Mouse (Mus musculus) limb, embryonic 14.5 days (tissue): ENCODE data around the gene Fuca1. TPM values are rescaled to one million over a fixed set of nuclear protein-coding genes. Genes with fewer than 3 reads are reported as not detected.

ENCODE experiments used
- ATAC-seq: fragments of 200-750 bp; cut with Nextera tagmentation; 2 replicates; pipeline ENCODE4 v1.8.0; 2017; ENCODE audit warnings: low read depth, moderate number of reproducible peaks, moderate TSS enrichment; ENCODE audit not compliant: low FRiP score
- DNase-seq: peaks from one replicate; pipeline ENCODE4 v3.0.0-alpha.2; 2015; ENCODE audit warnings: low spot score
- H3K27ac ChIP-seq: fragments of 300-500 bp; sonication (generic); replicated peaks from 2 replicates; pipeline ENCODE4 v1.5.1; 2014; ENCODE audit warnings: low read depth, mild to moderate bottlenecking, low read length, moderate library complexity, mixed read lengths
- H3K27me3 ChIP-seq: fragments of 300-500 bp; sonication (generic); 2 replicates; pipeline ENCODE4 v1.6.1; 2014; ENCODE audit warnings: low read length, mixed read lengths; ENCODE audit not compliant: control insufficient read depth, insufficient read depth
- H3K36me3 ChIP-seq: fragments of 300-500 bp; sonication (generic); 2 replicates; pipeline ENCODE4 v1.6.1; 2014; ENCODE audit warnings: mild to moderate bottlenecking, low read length, moderate library complexity, mixed read lengths; ENCODE audit not compliant: control insufficient read depth, insufficient read depth
- H3K4me1 ChIP-seq: fragments of 300-500 bp; sonication (generic); 2 replicates; pipeline ENCODE4 v1.6.1; 2014; ENCODE audit warnings: antibody characterized with exemption, low read length, mixed read lengths; ENCODE audit not compliant: control insufficient read depth, insufficient read depth
- H3K4me2 ChIP-seq: fragments of 300-500 bp; sonication (generic); replicated peaks from 2 replicates; pipeline ENCODE4 v1.6.1; 2014; ENCODE audit warnings: low read depth, mild to moderate bottlenecking, low read length, moderate library complexity; ENCODE audit not compliant: severe bottlenecking
- H3K4me3 ChIP-seq: fragments of 300-500 bp; sonication (generic); replicated peaks from 2 replicates; pipeline ENCODE4 v1.5.1; 2014; ENCODE audit warnings: low read length
- H3K9ac ChIP-seq: fragments of 300-500 bp; sonication (generic); 2 replicates; pipeline ENCODE4 v1.6.1; 2014; ENCODE audit warnings: mild to moderate bottlenecking, low read depth, low read length, moderate library complexity; ENCODE audit not compliant: severe bottlenecking
- H3K9me3 ChIP-seq: fragments of 300-500 bp; sonication (generic); 2 replicates; pipeline ENCODE4 v1.6.1; 2016; ENCODE audit warnings: low read length; ENCODE audit not compliant: control insufficient read depth
- POLR2A ChIP-seq: fragments of 200-500 bp; IDR thresholded peaks from 2 replicates; pipeline ENCODE4 v1.8.0; 2012; ENCODE audit warnings: inconsistent platforms, mild to moderate bottlenecking, moderate library complexity, borderline replicate concordance; ENCODE audit not compliant: insufficient read depth, insufficient read length; ENCODE audit errors: extremely low read depth
- WGBS: fragments of 180-500 bp; shearing (Covaris S2); extraction: QIAGEN DNeasy Blood & Tissue Kit; methylation state at CpG from one replicate; pipeline ENCODE4 v1.1.7; 2014; 5-methylcytosine and 5-hydroxymethylcytosine counted together
- polyA plus RNA-seq, 2 experiments: library from polyadenylated mRNA; depleted of rRNA in 1 of 2; stranded (reverse) in 1 of 2; unstranded in 1 of 2; fragments of >200 nt; fragmentation: Nextera tagmentation in 1 of 2; extraction: Ambion mirVana in 1 of 2; gene quantifications; 2 replicates each; pipeline versions ENCODE4 v1.2.1 to v1.2.3; 2012 to 2014

The Fuca1 gene
- polyA plus RNA-seq, 2 experiments, result 50.1 to 80.8 TPM

DNA sequence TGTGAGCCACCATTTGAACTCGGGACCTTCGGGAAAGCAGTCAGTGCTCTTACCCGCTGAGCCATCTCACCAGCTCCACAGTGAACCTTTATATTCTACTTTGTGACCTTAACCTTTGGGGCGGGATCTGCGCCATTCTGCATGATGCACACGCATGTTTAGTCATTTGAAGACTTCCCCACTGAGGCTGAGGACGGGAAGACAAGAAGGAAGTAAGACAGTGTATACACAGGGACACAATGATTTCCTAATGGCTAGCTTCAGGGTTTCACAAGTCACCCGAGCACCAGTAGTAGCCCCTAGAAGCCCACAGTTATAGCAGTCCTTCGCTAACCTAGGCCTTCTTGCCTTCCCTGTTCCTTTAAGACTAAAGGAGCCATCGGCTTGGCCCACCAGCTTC lies 25.2 kb downstream of the Fuca1 start:
- H3K9ac ChIP-seq, result peak overlapping the region; percentile 71; the same call in 1 of the 2 replicates
- H3K4me1 ChIP-seq, result peaks cover 9% of the 10 kb centered on the region; the same call in 1 of the 2 replicates
- peak overlapping the region; percentile 49; the same call in 1 of the 2 replicates for H3K27ac ChIP-seq
- peak overlapping the region; percentile 54 for H3K4me2 ChIP-seq
- 73% methylated on average over 10 of the region's 10 CpGs for WGBS
- ATAC-seq (no peak), DNase-seq (no peak)
- no peaks in the 10 kb centered on the region for H3K27me3 ChIP-seq
- H3K4me3 ChIP-seq, result peak overlapping the region; percentile 79
- peaks cover 7% of the 10 kb centered on the region; the same call in 1 of the 2 replicates for H3K36me3 ChIP-seq
- TF ChIP-seq POLR2A, result no peak
- H3K9me3 ChIP-seq, result no peaks in the 10 kb centered on the region

DNA sequence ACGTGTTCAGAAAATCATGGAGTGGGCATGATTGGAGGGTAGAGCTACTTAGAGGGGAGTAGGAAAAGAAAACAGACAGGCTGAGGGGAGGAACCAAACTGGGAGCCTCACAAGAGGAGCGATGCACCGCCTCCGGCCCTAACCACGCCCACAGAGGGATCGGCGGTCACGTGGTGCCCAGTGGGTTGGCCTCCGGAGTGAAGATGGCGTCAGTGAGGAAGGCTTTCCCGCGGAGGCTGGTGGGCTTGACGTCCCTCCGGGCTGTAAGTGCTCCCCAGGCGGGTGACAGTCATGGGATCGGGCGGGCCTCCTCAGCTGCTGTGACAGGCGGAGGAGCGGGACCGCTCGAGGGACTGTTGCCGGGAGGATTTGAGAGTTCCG lies 25.7 kb downstream of the Fuca1 start, which contains the start of gene Hmgcl:
Gene Hmgcl (plus strand): TSS at position 171 of the 381 bp plus-strand sequence.
- H3K27ac ChIP-seq, result peak within 1 kb of the TSS; percentile 49
- no peaks in the 10 kb centered on the region for H3K9me3 ChIP-seq
- peaks cover 8% of the 10 kb centered on the region for H3K36me3 ChIP-seq
- peak; percentile 95 for ATAC-seq
- no peaks in the 10 kb centered on the region for H3K27me3 ChIP-seq
- 0% methylated on average over 23 of the region's 23 CpGs for WGBS
- peak; percentile 93 for DNase-seq
- 0 out of 2 replicates have a peak, but pooled peaks have one; percentile 51 for TF ChIP-seq POLR2A
- peak within 1 kb of the TSS; percentile 79 for H3K4me3 ChIP-seq
- H3K4me1 ChIP-seq, result peaks cover 9% of the 10 kb centered on the region; the same call in 1 of the 2 replicates
- peak within 1 kb of the TSS; percentile 54 for H3K4me2 ChIP-seq
- H3K9ac ChIP-seq, result peak within 1 kb of the TSS; percentile 71

DNA sequence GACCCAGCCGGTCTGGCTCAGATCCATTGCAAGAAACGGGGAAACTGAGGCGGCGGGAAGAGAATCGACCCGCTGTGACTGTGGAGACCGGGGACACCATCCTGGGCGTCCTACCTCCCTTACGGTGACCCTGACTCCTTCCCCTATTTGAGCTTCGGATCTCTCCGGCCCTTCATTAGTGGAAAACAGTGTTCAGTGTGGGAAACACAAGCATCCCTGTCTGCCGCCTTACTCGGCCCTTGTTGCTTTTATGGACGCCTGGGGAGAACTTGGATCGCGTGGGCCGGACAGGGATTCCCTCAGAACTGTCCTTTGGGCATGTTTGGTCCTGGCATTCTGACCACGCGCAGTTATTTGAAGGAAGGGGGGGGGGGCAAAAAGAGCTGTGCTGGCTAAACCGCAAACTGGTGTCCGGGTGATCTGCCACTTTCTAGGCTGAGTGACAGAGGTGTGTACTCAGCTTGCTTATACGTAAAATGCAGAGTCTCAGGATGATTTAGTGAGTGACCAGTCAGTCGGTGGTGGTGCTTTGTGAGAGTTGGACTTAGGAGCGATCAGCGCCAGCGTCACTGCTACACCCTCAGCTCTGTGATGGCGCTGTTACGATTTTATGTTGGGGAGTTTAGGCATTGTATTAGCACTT lies 26.2 kb downstream of the Fuca1 start:
- ATAC-seq, result 0 out of 2 replicates have a peak, but pooled peaks have one; percentile 12
- H3K36me3 ChIP-seq, result peaks cover 13% of the 10 kb centered on the region
- peak overlapping the region; percentile 79 for H3K4me3 ChIP-seq
- no peaks in the 10 kb centered on the region for H3K27me3 ChIP-seq
- 2% methylated on average over 28 of the region's 28 CpGs for WGBS
- H3K9ac ChIP-seq, result peak overlapping the region; percentile 71
- no peaks in the 10 kb centered on the region for H3K9me3 ChIP-seq
- peak overlapping the region; percentile 54 for H3K4me2 ChIP-seq
- no peak for TF ChIP-seq POLR2A
- DNase-seq, result no peak
- H3K4me1 ChIP-seq, result peaks cover 9% of the 10 kb centered on the region; the same call in 1 of the 2 replicates
- H3K27ac ChIP-seq, result peak overlapping the region; percentile 34; the same call in 1 of the 2 replicates

DNA sequence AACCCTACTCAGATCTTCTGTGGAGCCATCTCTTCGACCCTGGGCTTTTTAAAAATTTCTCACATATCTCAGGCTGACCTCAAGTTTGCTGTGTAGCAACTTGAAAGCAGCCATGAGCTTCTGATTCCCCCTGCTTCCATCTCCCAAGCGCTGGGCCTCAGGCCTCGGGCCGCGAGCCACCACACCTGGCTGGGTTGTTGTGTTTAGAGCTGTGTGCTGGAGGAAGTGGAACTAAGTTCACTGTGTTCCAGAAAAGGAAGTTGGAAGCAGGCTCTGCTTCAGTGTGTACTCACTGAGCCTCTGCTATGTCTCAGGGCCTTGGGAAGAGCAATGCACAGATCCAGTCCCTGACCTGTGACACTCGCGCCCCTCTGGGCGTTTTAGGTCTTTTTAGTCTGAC lies 27.6 kb downstream of the Fuca1 start:
- no peak overlapping the region for H3K4me2 ChIP-seq
- H3K27ac ChIP-seq, result no peak overlapping the region

DNA sequence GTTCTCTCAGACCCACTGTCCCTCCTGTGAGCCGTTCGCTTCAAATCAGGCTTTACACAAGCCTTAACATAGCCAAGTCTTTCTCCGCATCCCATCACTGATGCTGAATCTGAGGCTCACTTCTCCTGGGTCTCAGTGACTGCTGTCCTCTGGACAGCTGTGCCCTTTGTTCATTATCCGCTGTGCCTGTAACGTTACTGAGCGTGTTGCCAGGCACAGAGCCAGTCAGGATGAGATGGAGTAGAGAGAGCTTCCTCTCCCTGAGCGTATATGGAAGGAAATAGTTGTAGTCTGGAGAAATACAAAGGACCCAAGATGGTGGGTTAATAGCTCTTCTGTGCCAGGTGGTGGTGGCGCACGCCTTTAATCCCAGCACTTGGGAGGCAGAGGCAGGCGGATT lies 28.9 kb downstream of the Fuca1 start:
- ATAC-seq (no peak), DNase-seq (no peak)
- Histone ChIP-seq H3K36me3 (peaks cover 28% of the 10 kb centered on the region), H3K4me2 (no peak overlapping the region), H3K4me1 (peaks cover 9% of the 10 kb centered on the region; the same call in 1 of the 2 replicates), H3K9ac (no peak overlapping the region), H3K9me3 (no peaks in the 10 kb centered on the region), H3K27me3 (no peaks in the 10 kb centered on the region), H3K4me3 (no peak overlapping the region), H3K27ac (no peak overlapping the region)
- no peak for TF ChIP-seq POLR2A
- WGBS, result 89% methylated on average over 10 of the region's 10 CpGs

More for the DNA sequence above, 27.6 kb downstream of the Fuca1 start:
- no peaks in the 10 kb centered on the region for H3K9me3 ChIP-seq
- no peak for TF ChIP-seq POLR2A
- no peak overlapping the region for H3K9ac ChIP-seq
- DNase-seq (no peak), ATAC-seq (no peak)
- H3K36me3 ChIP-seq, result peaks cover 23% of the 10 kb centered on the region
- H3K4me1 ChIP-seq, result peaks cover 9% of the 10 kb centered on the region; the same call in 1 of the 2 replicates
- H3K27me3 ChIP-seq, result no peaks in the 10 kb centered on the region
- 91% methylated on average over 8 of the region's 8 CpGs for WGBS
- H3K4me3 ChIP-seq, result no peak overlapping the region
